Mouse (Mus musculus): ENCODE results near the gene Rabl3. TPM values are rescaled to one million over a fixed set of nuclear protein-coding genes. Genes with fewer than 3 reads are reported as not detected.
A peak's percentile ranks its signal among the peaks of the same experiment; 100 is the strongest.

Rabl3 gene
- polyA plus RNA-seq, 1 experiment from 2014 or later, result 21.6 TPM

GRCm38 (mm10) chr16:37604243-37604642, 64.6 kb downstream of the Rabl3 start:
- Histone ChIP-seq H3K27ac (replicated peaks) (no peak overlapping the region), H3K27me3 (no peaks in the 10 kb centered on the region), H3K9me3 (no peaks in the 10 kb centered on the region), H3K4me1 (replicated peaks) (peaks cover 5% of the 10 kb centered on the region; the same call in 1 of the 2 replicates), H3K36me3 (no peaks in the 10 kb centered on the region), H3K9ac (no peak overlapping the region), H3K4me3 (no peak overlapping the region), H3K4me2 (no peak overlapping the region)
- ATAC-seq (ENCODE audit: low read depth), result no peak
- 82% methylated on average over 6 of the region's 6 CpGs for WGBS

DNA sequence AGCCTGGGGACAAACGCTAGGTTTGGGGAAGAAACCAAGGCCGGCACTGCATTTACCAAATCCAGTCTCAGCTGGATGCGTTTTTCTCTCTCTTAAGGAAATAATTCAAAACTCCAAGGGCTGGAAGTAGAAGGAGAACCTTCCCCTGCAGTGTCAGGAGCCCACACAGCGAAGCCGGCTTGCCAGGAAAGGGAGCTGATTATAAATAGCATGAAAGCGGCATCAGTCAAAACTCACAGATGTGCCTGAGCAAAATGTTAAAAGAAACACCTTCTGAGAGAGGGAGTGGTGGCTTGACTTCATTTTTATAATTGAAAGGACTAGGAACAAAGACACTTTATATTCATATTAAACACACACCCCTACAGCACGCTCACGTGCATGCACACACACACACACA, 70.6 kb downstream of the Rabl3 start:
- Histone ChIP-seq H3K27me3 (no peaks in the 10 kb centered on the region), H3K9ac (no peak overlapping the region), H3K4me1 (replicated peaks) (peaks cover 11% of the 10 kb centered on the region; the same call in 1 of the 2 replicates), H3K4me3 (no peak overlapping the region), H3K36me3 (no peaks in the 10 kb centered on the region), H3K4me2 (no peak overlapping the region), H3K27ac (replicated peaks) (0 out of 2 replicates have a peak overlapping the region, but pooled peaks have one; percentile 18), H3K9me3 (no peaks in the 10 kb centered on the region)
- no peak for ATAC-seq (ENCODE audit: low read depth)
- 74% methylated on average over 8 of the region's 8 CpGs for WGBS

DNA sequence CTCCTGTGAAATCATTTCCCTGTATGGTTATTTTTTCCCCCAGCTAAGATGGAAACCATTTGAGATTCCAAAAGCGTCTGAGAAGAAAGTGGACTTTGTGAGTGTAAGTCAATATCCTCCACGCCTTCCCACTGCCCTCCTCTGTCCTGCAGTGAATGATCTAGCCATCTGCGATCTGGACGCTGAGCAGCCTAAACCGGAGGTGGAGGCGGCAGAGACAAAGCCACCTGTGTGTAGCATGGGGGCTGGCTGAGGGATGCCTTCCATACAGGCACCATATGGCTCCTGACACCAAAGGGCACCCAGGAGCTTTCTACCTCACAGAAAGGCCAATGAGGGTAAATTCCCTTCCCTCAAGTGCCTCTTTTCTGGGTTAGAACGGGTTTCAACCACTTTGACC, 71.4 kb downstream of the Rabl3 start:
- Histone ChIP-seq H3K9me3 (no peaks in the 10 kb centered on the region), H3K4me3 (no peak overlapping the region), H3K9ac (no peak overlapping the region), H3K27me3 (no peaks in the 10 kb centered on the region), H3K36me3 (no peaks in the 10 kb centered on the region), H3K4me1 (replicated peaks) (peaks cover 13% of the 10 kb centered on the region; the same call in 1 of the 2 replicates), H3K4me2 (no peak overlapping the region), H3K27ac (replicated peaks) (no peak overlapping the region)
- 75% methylated on average over 7 of the region's 7 CpGs for WGBS
- ATAC-seq (ENCODE audit: low read depth), result no peak

DNA sequence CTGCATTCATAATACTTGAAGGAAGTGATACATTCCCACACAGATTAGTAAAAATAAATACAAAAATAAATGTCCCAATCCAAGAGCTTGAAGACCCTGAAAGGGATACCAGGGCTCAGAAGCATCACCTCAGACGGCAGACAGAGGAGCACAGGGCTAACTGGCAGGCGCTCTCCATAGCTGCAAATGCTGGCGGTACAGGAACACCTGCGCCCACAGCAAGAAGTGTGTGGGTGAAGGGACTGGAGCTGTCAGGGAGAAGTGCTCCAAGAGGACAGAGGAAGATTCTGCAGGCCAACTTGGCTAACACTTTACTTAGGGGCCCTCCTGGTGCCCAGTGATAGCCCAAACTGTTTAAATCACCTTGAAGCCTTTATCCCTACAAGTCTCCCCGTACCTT, 72.3 kb downstream of the Rabl3 start:
- no peaks in the 10 kb centered on the region for H3K36me3 ChIP-seq
- H3K4me2 ChIP-seq, result no peak overlapping the region
- H3K27ac ChIP-seq (replicated peaks), result no peak overlapping the region
- H3K9me3 ChIP-seq, result no peaks in the 10 kb centered on the region
- no peak for ATAC-seq (ENCODE audit: low read depth)
- WGBS, result 96% methylated on average over 5 of the region's 5 CpGs
- H3K4me3 ChIP-seq, result no peak overlapping the region
- no peak overlapping the region for H3K9ac ChIP-seq
- H3K27me3 ChIP-seq, result no peaks in the 10 kb centered on the region
- peaks cover 19% of the 10 kb centered on the region; the same call in 1 of the 2 replicates for H3K4me1 ChIP-seq (replicated peaks)

- ATAC-seq (ENCODE audit: low read depth), result no peak
- H3K36me3 ChIP-seq, result no peaks in the 10 kb centered on the region
Observed at GRCm38 (mm10) chr16:37614540-37614939, 74.9 kb downstream of the Rabl3 start.

GRCm38 (mm10) chr16:37615429-37615828, 75.7 kb downstream of the Rabl3 start:
- Histone ChIP-seq H3K27ac (replicated peaks) (no peak overlapping the region), H3K4me1 (replicated peaks) (peaks cover 25% of the 10 kb centered on the region), H3K4me2 (no peak overlapping the region), H3K4me3 (no peak overlapping the region), H3K36me3 (no peaks in the 10 kb centered on the region), H3K27me3 (no peaks in the 10 kb centered on the region), H3K9me3 (no peaks in the 10 kb centered on the region), H3K9ac (no peak overlapping the region)
- ATAC-seq (ENCODE audit: low read depth), result no peak
- WGBS, result 65% methylated on average over 8 of the region's 8 CpGs

More at GRCm38 (mm10) chr16:37614540-37614939, 74.9 kb downstream of the Rabl3 start:
- Histone ChIP-seq H3K27ac (replicated peaks) (no peak overlapping the region), H3K4me2 (no peak overlapping the region), H3K9me3 (no peaks in the 10 kb centered on the region), H3K4me1 (replicated peaks) (peaks cover 30% of the 10 kb centered on the region), H3K9ac (no peak overlapping the region), H3K27me3 (no peaks in the 10 kb centered on the region), H3K4me3 (no peak overlapping the region)
- WGBS, result 91% methylated on average over 9 of the region's 9 CpGs

- no peaks in the 10 kb centered on the region for H3K27me3 ChIP-seq
- 0 out of 2 replicates have a peak overlapping the region, but pooled peaks have one; percentile 13 for H3K9ac ChIP-seq
- no peaks in the 10 kb centered on the region for H3K36me3 ChIP-seq
- ATAC-seq (ENCODE audit: low read depth), result no peak
- no peak overlapping the region for H3K4me2 ChIP-seq
- no peak overlapping the region for H3K27ac ChIP-seq (replicated peaks)
- 76% methylated on average over 8 of the region's 8 CpGs for WGBS
- H3K4me1 ChIP-seq (replicated peaks), result peaks cover 25% of the 10 kb centered on the region
- H3K9me3 ChIP-seq, result no peaks in the 10 kb centered on the region
- H3K4me3 ChIP-seq, result no peak overlapping the region
Observed at GRCm38 (mm10) chr16:37616104-37616503, 76.4 kb downstream of the Rabl3 start.

- 30% methylated on average over 3 of the region's 3 CpGs for WGBS
- peak overlapping the region; percentile 70 for H3K27ac ChIP-seq (replicated peaks)
- peak; percentile 75 for ATAC-seq (ENCODE audit: low read depth)
Observed at GRCm38 (mm10) chr16:37617695-37618094, 78.0 kb downstream of the Rabl3 start.

More at GRCm38 (mm10) chr16:37617695-37618094, 78.0 kb downstream of the Rabl3 start:
- H3K4me1 ChIP-seq (replicated peaks), result peaks cover 25% of the 10 kb centered on the region
- no peak overlapping the region for H3K4me2 ChIP-seq
- no peak overlapping the region for H3K9ac ChIP-seq
- no peaks in the 10 kb centered on the region for H3K27me3 ChIP-seq
- no peaks in the 10 kb centered on the region for H3K36me3 ChIP-seq
- H3K9me3 ChIP-seq, result no peaks in the 10 kb centered on the region
- no peak overlapping the region for H3K4me3 ChIP-seq

Other genes starting within 250 kb of the Rabl3 start
- 9.5 and 11.0 TPM in 2 replicates for gene Stxbp5l, start 154.9 kb upstream of the Rabl3 start, polyA plus RNA-seq (2015; fragmentation: Nextera tagmentation; extraction: Ambion mirVana)
- 28.5 and 29.6 TPM in 2 replicates for gene Gtf2e1, start 96 bp upstream of the Rabl3 start, polyA plus RNA-seq (2015; fragmentation: Nextera tagmentation; extraction: Ambion mirVana)
- gene Hgd, start 40.3 kb downstream of the Rabl3 start, polyA plus RNA-seq (2015; fragmentation: Nextera tagmentation; extraction: Ambion mirVana), result 0.27 TPM in 1 of 2 replicates, not detected in the other
- 68.9 and 85.0 TPM in 2 replicates for gene Ndufb4, start 114.6 kb downstream of the Rabl3 start, polyA plus RNA-seq (2015; fragmentation: Nextera tagmentation; extraction: Ambion mirVana)
- 156 and 165 TPM in 2 replicates for gene Fstl1, start 237.0 kb downstream of the Rabl3 start, polyA plus RNA-seq (2015; fragmentation: Nextera tagmentation; extraction: Ambion mirVana)